8 mouse cellular contexts compared by ENCODE assay signal in the genomic region with DNA sequence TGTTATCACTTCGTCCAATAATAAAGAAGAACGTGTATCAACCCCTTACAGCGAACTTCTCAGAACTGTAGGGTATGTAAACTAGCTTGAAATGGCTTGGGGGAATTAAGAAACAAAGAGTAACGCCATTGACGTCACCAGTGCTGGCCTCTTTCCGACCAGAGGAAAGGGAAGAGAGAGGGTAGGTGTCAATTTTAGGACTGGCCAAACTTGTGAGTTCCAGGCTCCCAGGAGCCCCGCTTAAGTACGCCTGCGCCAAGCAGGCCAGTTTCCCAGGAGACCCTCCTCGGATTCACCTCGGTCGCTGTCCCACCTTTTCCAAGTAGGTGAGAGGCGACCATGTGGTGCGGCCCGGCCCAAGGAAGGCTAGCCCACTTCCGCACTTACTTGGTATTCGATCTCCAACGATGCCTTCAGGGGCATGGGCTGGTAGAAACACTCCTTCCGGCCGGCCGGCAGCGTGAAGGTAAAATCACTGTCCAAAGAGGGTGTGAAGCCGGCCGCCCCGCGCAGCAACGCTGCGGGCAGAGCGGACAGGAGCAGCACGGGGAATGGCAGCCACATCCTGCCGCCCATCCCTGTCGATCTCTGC. TPM values are rescaled to one million over a fixed set of nuclear protein-coding genes. Genes with fewer than 3 reads are reported as not detected.
DNase-seq lines count a peak whose midpoint lies in the region; ATAC-seq lines count a peak whose summit lies in the region.

No protein-coding gene starts in this region.

- peak overlapping the region; percentile 84 for H3K4me3 ChIP-seq in embryonic facial prominence, embryonic 15.5 days (replicated peaks)
- peak overlapping the region; percentile 81 for H3K4me3 ChIP-seq in limb, embryonic 13.5 days
- H3K4me3 ChIP-seq in midbrain, embryonic 14.5 days (replicated peaks; ENCODE audit: low read depth, low read length): peak overlapping the region; percentile 78

- H3K4me2 ChIP-seq in embryonic facial prominence, embryonic 15.5 days (replicated peaks): peak overlapping the region; percentile 68
- H3K4me2 ChIP-seq in limb, embryonic 13.5 days (replicated peaks): peak overlapping the region; percentile 77
- peak overlapping the region; percentile 78 for H3K4me2 ChIP-seq in midbrain, embryonic 14.5 days (ENCODE audit: low read length)

- WGBS in embryonic facial prominence, embryonic 15.5 days: under 1% methylated on average over 32 of the region's 32 CpGs
- under 1% methylated on average over 32 of the region's 32 CpGs for WGBS in limb, embryonic 13.5 days
- WGBS in midbrain, embryonic 14.5 days: under 1% methylated on average over 32 of the region's 32 CpGs

- ATAC-seq in embryonic facial prominence, embryonic 15.5 days (ENCODE audit: insufficient number of reproducible peaks, low FRiP score, low TSS enrichment, low read depth): no peak; the same call in 1 of the 2 replicates
- ATAC-seq in limb, embryonic 13.5 days (ENCODE audit: low FRiP score, low read depth): no peak
- peak; percentile 59 for ATAC-seq in midbrain, embryonic 14.5 days (ENCODE audit: low FRiP score, low TSS enrichment)

- no peaks in the 10 kb centered on the region for H3K9me3 ChIP-seq in embryonic facial prominence, embryonic 15.5 days (replicated peaks)
- no peaks in the 10 kb centered on the region for H3K9me3 ChIP-seq in limb, embryonic 13.5 days
- H3K9me3 ChIP-seq in midbrain, embryonic 14.5 days (ENCODE audit: control insufficient read depth, low read length): no peaks in the 10 kb centered on the region

- H3K36me3 ChIP-seq in embryonic facial prominence, embryonic 15.5 days: peaks cover 3% of the 10 kb centered on the region
- H3K36me3 ChIP-seq in limb, embryonic 13.5 days: peaks cover 17% of the 10 kb centered on the region
- H3K36me3 ChIP-seq in midbrain, embryonic 14.5 days (ENCODE audit: control insufficient read depth, insufficient read depth, low read length): peaks cover 9% of the 10 kb centered on the region

- peaks cover 8% of the 10 kb centered on the region for H3K4me1 ChIP-seq in embryonic facial prominence, embryonic 15.5 days
- peaks cover 4% of the 10 kb centered on the region for H3K4me1 ChIP-seq in limb, embryonic 13.5 days
- H3K4me1 ChIP-seq in midbrain, embryonic 14.5 days (ENCODE audit: control insufficient read depth, insufficient read depth, low read length): peaks cover 8% of the 10 kb centered on the region; the same call in 1 of the 2 replicates

- peak overlapping the region; percentile 91 for H3K27ac ChIP-seq in embryonic facial prominence, embryonic 15.5 days (replicated peaks)
- peak overlapping the region; percentile 87 for H3K27ac ChIP-seq in limb, embryonic 13.5 days
- H3K27ac ChIP-seq in midbrain, embryonic 14.5 days (replicated peaks; ENCODE audit: low read depth, low read length): peak overlapping the region; percentile 83

- peak overlapping the region; percentile 85 for H3K9ac ChIP-seq in embryonic facial prominence, embryonic 15.5 days
- peak overlapping the region; percentile 83 for H3K9ac ChIP-seq in limb, embryonic 13.5 days
- H3K9ac ChIP-seq in midbrain, embryonic 14.5 days (replicated peaks; ENCODE audit: low read length): peak overlapping the region; percentile 73

- intact Hi-C loops in heart, postnatal 10 days (cut with DNase I): loop anchor here (2.0 to 10.0 kb wide), 3 partner anchors 67 to 533 kb away; partner anchors contain the start of genes Dgkq, Idua, Mtf2 and Pigg

- no peaks in the 10 kb centered on the region for H3K27me3 ChIP-seq in embryonic facial prominence, embryonic 15.5 days
- no peaks in the 10 kb centered on the region for H3K27me3 ChIP-seq in limb, embryonic 13.5 days
- no peaks in the 10 kb centered on the region for H3K27me3 ChIP-seq in midbrain, embryonic 14.5 days (ENCODE audit: control insufficient read depth, insufficient read depth, low read length)

- peak; percentile 64 for DNase-seq in embryo, embryonic 10 days (ENCODE audit: low spot score)
- DNase-seq in embryo, embryonic 9.5 days (ENCODE audit: extremely low spot score): no peak
- DNase-seq in NIH3T3 (ENCODE audit: low read depth): peak; percentile 82
- peak; percentile 67 to 71 for DNase-seq in heart, postnatal 10 days
- peak; percentile 70 for DNase-seq in midbrain, embryonic 14.5 days
- no peak for DNase-seq in thymus, postnatal 10 days (ENCODE audit: low spot score in 2 of 2)

RNA-seq across cellular contexts. Expression of gene Tmed5, which starts 0.5 kb away (rescaled TPM):
- 34.1 and 38.6 TPM in 2 replicates for polyA plus RNA-seq in embryonic facial prominence, embryonic 15.5 days (2015; fragmentation: Nextera tagmentation; extraction: Ambion mirVana)
- total RNA-seq in heart, postnatal 10 days (2021): 10 to 100 TPM; 25.9 to 39.3 TPM
- 33.4 and 35.3 TPM in 2 replicates for polyA plus RNA-seq in limb, embryonic 13.5 days (2015; fragmentation: Nextera tagmentation; extraction: Ambion mirVana)
- polyA plus RNA-seq in midbrain, embryonic 14.5 days (2014; fragmentation: Nextera tagmentation; extraction: Ambion mirVana): 19.1 and 19.3 TPM in 2 replicates

RNA-seq across cellular contexts. Expression of gene Ccdc18, which starts 0.7 kb away (rescaled TPM):
- 10.6 and 11.0 TPM in 2 replicates for polyA plus RNA-seq in embryonic facial prominence, embryonic 15.5 days (2015; fragmentation: Nextera tagmentation; extraction: Ambion mirVana)
- 1 to 10 TPM; 1.2 to 1.3 TPM for total RNA-seq in heart, postnatal 10 days (2021)
- polyA plus RNA-seq in limb, embryonic 13.5 days (2015; fragmentation: Nextera tagmentation; extraction: Ambion mirVana): 9.5 and 10.2 TPM in 2 replicates
- 2.2 and 3.1 TPM in 2 replicates for polyA plus RNA-seq in midbrain, embryonic 14.5 days (2014; fragmentation: Nextera tagmentation; extraction: Ambion mirVana)

Comparison
In these comparisons a context has a peak if more than half of its experiments do, and no peak if none do; other contexts are left out.
1. DNase-seq: peak in embryo, embryonic 10 days (single experiment), NIH3T3 (single experiment), heart, postnatal 10 days (2 of 2) and midbrain, embryonic 14.5 days (single experiment); none in embryo, embryonic 9.5 days (single experiment) and thymus, postnatal 10 days (0 of 2).
2. Peak in every context shown above with its lines, with median percentiles within 50 percentile points of each other: H3K27ac ChIP-seq, H3K4me2 ChIP-seq, H3K4me3 ChIP-seq and H3K9ac ChIP-seq.